Mouse (Mus musculus) gastrocnemius, adult 18-20 months (tissue): ENCODE results near the gene Hnrnpul2. TPM values are rescaled to one million over a fixed set of nuclear protein-coding genes. Genes with fewer than 3 reads are reported as not detected.
"Not testable (repeated sequence)": the region's sequence is repeated elsewhere in the genome, so short reads cannot be mapped to it uniquely, and the experiment has no call there.

Experiments used
- DNase-seq: peaks from one replicate; pipeline ENCODE4 v3.0.0; 2021; ENCODE audit warnings: low spot score
- total RNA-seq, 2 experiments: library from RNA; stranded (reverse); gene quantifications; 2 replicates each; pipeline ENCODE4 v1.2.3; 2021

Hnrnpul2 gene
- total RNA-seq, 2 experiments from 2014 or later = 41.2 to 44.3 TPM

- no peak for DNase-seq
These were observed 1.5 kb upstream of the Hnrnpul2 start for GRCm38 (mm10) chr19:8818301-8818798.

GRCm38 (mm10) chr19:8818801-8819595, 812 bp upstream of the Hnrnpul2 start, which contains the start of gene Ttc9c:
Ttc9c (minus strand) TSS chr19:8819333.
- DNase-seq = peak; percentile 97

GRCm38 (mm10) chr19:8820424-8820956, 680 bp downstream of the Hnrnpul2 start:
- peak; percentile 36 for DNase-seq

GRCm38 (mm10) chr19:8821146-8821545, 1.3 kb downstream of the Hnrnpul2 start:
- DNase-seq = no peak

GRCm38 (mm10) chr19:8822696-8823095, 2.9 kb downstream of the Hnrnpul2 start:
- no peak for DNase-seq

GRCm38 (mm10) chr19:8829660-8830059, 9.8 kb downstream of the Hnrnpul2 start, which contains the start of gene AC129217.1:
AC129217.1 (plus strand) TSS chr19:8829773.
- no peak for DNase-seq

- no peak for DNase-seq
These were observed 10.9 kb downstream of the Hnrnpul2 start for GRCm38 (mm10) chr19:8830664-8831063.

- no peak for DNase-seq
These were observed 11.5 kb downstream of the Hnrnpul2 start for GRCm38 (mm10) chr19:8831262-8831661.

- no peak for DNase-seq
These were observed 13.2 kb downstream of the Hnrnpul2 start for GRCm38 (mm10) chr19:8832971-8833370.

GRCm38 (mm10) chr19:8836327-8836726, 16.5 kb downstream of the Hnrnpul2 start:
- not testable (repeated sequence) for DNase-seq

- peak; percentile 78 for DNase-seq
These were observed 17.5 kb downstream of the Hnrnpul2 start, which contains the start of gene Bscl2 for GRCm38 (mm10) chr19:8837251-8837791. Bscl2 (plus strand) TSS chr19:8837467.

- no peak for DNase-seq
These were observed 18.4 kb downstream of the Hnrnpul2 start for GRCm38 (mm10) chr19:8838041-8838730.

- DNase-seq = no peak
These were observed 19.5 kb downstream of the Hnrnpul2 start, which contains the start of gene Gng3 for GRCm38 (mm10) chr19:8839103-8839907. Gng3 (minus strand) TSS chr19:8839194.

- peak; percentile 57 for DNase-seq
These were observed 20.3 kb downstream of the Hnrnpul2 start for GRCm38 (mm10) chr19:8839908-8840791.

- no peak for DNase-seq
These were observed 21.2 kb downstream of the Hnrnpul2 start for GRCm38 (mm10) chr19:8841012-8841411.

GRCm38 (mm10) chr19:8842961-8843360, 23.2 kb downstream of the Hnrnpul2 start:
- DNase-seq = no peak

GRCm38 (mm10) chr19:8844371-8845129, 24.7 kb downstream of the Hnrnpul2 start:
- peak; percentile 83 for DNase-seq

- DNase-seq = no peak
These were observed 28.5 kb downstream of the Hnrnpul2 start for GRCm38 (mm10) chr19:8848356-8848755.

- DNase-seq = peak; percentile 77
These were observed 30.6 kb downstream of the Hnrnpul2 start, which contains the start of gene Lrrn4cl for GRCm38 (mm10) chr19:8850402-8850901. Lrrn4cl (plus strand) TSS chr19:8850768.
